Mouse (Mus musculus) hindbrain, embryonic 13.5 days (tissue): ENCODE data around the gene Gm9970. TPM values are rescaled to one million over a fixed set of nuclear protein-coding genes. Genes with fewer than 3 reads are reported as not detected.
A peak's percentile ranks its signal among the peaks of the same experiment; 100 is the strongest.
"Not testable (repeated sequence)": the region's sequence is repeated elsewhere in the genome, so short reads cannot be mapped to it uniquely, and the experiment has no call there.

Experiments used
- ATAC-seq: fragments of 200-750 bp; cut with Nextera tagmentation; 2 replicates; pipeline ENCODE4 v1.8.0; 2017; ENCODE audit warnings: moderate TSS enrichment; ENCODE audit not compliant: low FRiP score
- H3K27ac ChIP-seq: fragments of 300-500 bp; sonication (generic); 2 replicates; pipeline ENCODE4 v1.5.1; 2015; ENCODE audit warnings: inconsistent platforms, mild to moderate bottlenecking, moderate library complexity
- H3K27me3 ChIP-seq: fragments of 300-500 bp; sonication (generic); 2 replicates; pipeline ENCODE4 v1.6.1; 2015; ENCODE audit warnings: mild to moderate bottlenecking, inconsistent platforms
- H3K36me3 ChIP-seq: fragments of 300-500 bp; sonication (generic); 2 replicates; pipeline ENCODE4 v1.6.1; 2015; ENCODE audit warnings: mild to moderate bottlenecking, inconsistent platforms
- H3K4me1 ChIP-seq: fragments of 300-500 bp; sonication (generic); replicated peaks from 2 replicates; pipeline ENCODE4 v1.6.1; 2015; ENCODE audit warnings: inconsistent platforms
- H3K4me2 ChIP-seq: fragments of 300-500 bp; sonication (generic); 2 replicates; pipeline ENCODE4 v1.6.1; 2015; ENCODE audit warnings: inconsistent platforms, mild to moderate bottlenecking, moderate library complexity
- H3K4me3 ChIP-seq: fragments of 300-500 bp; sonication (generic); 2 replicates; pipeline ENCODE4 v1.5.1; 2015; ENCODE audit warnings: mild to moderate bottlenecking, inconsistent platforms
- H3K9ac ChIP-seq: fragments of 300-500 bp; sonication (generic); 2 replicates; pipeline ENCODE4 v1.6.1; 2015; ENCODE audit warnings: mild to moderate bottlenecking, inconsistent platforms
- H3K9me3 ChIP-seq: fragments of 300-500 bp; sonication (generic); 2 replicates; pipeline ENCODE4 v1.6.1; 2016; ENCODE audit warnings: inconsistent platforms
- WGBS: fragments of 180-500 bp; shearing (Covaris S2); methylation state at CpG from one replicate; pipeline ENCODE4 v1.1.7; 2015; 5-methylcytosine and 5-hydroxymethylcytosine counted together
- polyA plus RNA-seq: library from polyadenylated mRNA; unstranded; fragments of >200 nt; fragmentation: Nextera tagmentation; extraction: Ambion mirVana; gene quantifications from 2 replicates; pipeline ENCODE4 v1.2.1, GENCODE M21; 2015

The Gm9970 gene
- polyA plus RNA-seq, 1 experiment from 2014 or later, result not detected

- WGBS, result under 1% methylated on average over 70 of the region's 70 CpGs
- Histone ChIP-seq H3K27ac (peak within 1 kb of the TSS; percentile 96), H3K36me3 (no peaks in the 10 kb centered on the region), H3K4me2 (peak within 1 kb of the TSS; percentile 75), H3K4me1 (peaks cover 26% of the 10 kb centered on the region), H3K27me3 (no peaks in the 10 kb centered on the region), H3K4me3 (peak within 1 kb of the TSS; percentile 88), H3K9ac (peak within 1 kb of the TSS; percentile 96), H3K9me3 (no peaks in the 10 kb centered on the region)
- ATAC-seq, result peak; percentile 94
These were observed 20.4 kb downstream of the Gm9970 start, which contains the start of gene Ppm1g for GRCm38 (mm10) chr5:31220448-31221303. TSS of gene Ppm1g (minus strand) at chr5:31220687.

- no peaks in the 10 kb centered on the region for H3K9me3 ChIP-seq
- H3K27ac ChIP-seq, result peak overlapping the region; percentile 96
- peak overlapping the region; percentile 96 for H3K9ac ChIP-seq
- H3K36me3 ChIP-seq, result no peaks in the 10 kb centered on the region
- WGBS, result under 1% methylated on average over 40 of the region's 40 CpGs
- H3K4me1 ChIP-seq, result peaks cover 26% of the 10 kb centered on the region
- H3K27me3 ChIP-seq, result no peaks in the 10 kb centered on the region
- H3K4me2 ChIP-seq, result peak overlapping the region; percentile 75
- peak overlapping the region; percentile 88 for H3K4me3 ChIP-seq
- ATAC-seq, result peak; percentile 85
These were observed 21.1 kb downstream of the Gm9970 start for GRCm38 (mm10) chr5:31219911-31220447.

- Histone ChIP-seq H3K27ac (peak overlapping the region; percentile 96), H3K4me2 (peak overlapping the region; percentile 75), H3K36me3 (no peaks in the 10 kb centered on the region), H3K4me1 (peaks cover 26% of the 10 kb centered on the region), H3K9ac (peak overlapping the region; percentile 96), H3K9me3 (no peaks in the 10 kb centered on the region), H3K27me3 (no peaks in the 10 kb centered on the region), H3K4me3 (peak overlapping the region; percentile 88)
- no peak for ATAC-seq
- under 1% methylated on average over 11 of the region's 11 CpGs for WGBS
These were observed 21.6 kb downstream of the Gm9970 start for GRCm38 (mm10) chr5:31219474-31219873.

- no peak for ATAC-seq
- peak overlapping the region; percentile 75 for H3K4me2 ChIP-seq
- H3K9me3 ChIP-seq, result no peaks in the 10 kb centered on the region
- peaks cover 26% of the 10 kb centered on the region for H3K4me1 ChIP-seq
- H3K9ac ChIP-seq, result peak overlapping the region; percentile 26
- H3K27ac ChIP-seq, result no peak overlapping the region
- no peaks in the 10 kb centered on the region for H3K27me3 ChIP-seq
- no peaks in the 10 kb centered on the region for H3K36me3 ChIP-seq
- 5% methylated on average over 2 of the region's 2 CpGs for WGBS
- peak overlapping the region; percentile 88 for H3K4me3 ChIP-seq
These were observed 22.0 kb downstream of the Gm9970 start for GRCm38 (mm10) chr5:31219070-31219469.

GRCm38 (mm10) chr5:31218294-31218693 lies 22.7 kb downstream of the Gm9970 start:
- no peaks in the 10 kb centered on the region for H3K36me3 ChIP-seq
- H3K4me3 ChIP-seq, result no peak overlapping the region
- no peak for ATAC-seq
- no peak overlapping the region for H3K27ac ChIP-seq
- WGBS, result 67% methylated on average over 7 of the region's 7 CpGs
- peak overlapping the region; percentile 75 for H3K4me2 ChIP-seq
- H3K9ac ChIP-seq, result no peak overlapping the region
- H3K4me1 ChIP-seq, result peaks cover 26% of the 10 kb centered on the region
- H3K27me3 ChIP-seq, result no peaks in the 10 kb centered on the region
- no peaks in the 10 kb centered on the region for H3K9me3 ChIP-seq

- H3K27me3 ChIP-seq, H3K9ac ChIP-seq, H3K4me2 ChIP-seq, H3K4me3 ChIP-seq, H3K36me3 ChIP-seq, H3K27ac ChIP-seq, H3K9me3 ChIP-seq, ATAC-seq: not testable (repeated sequence)
- 92% methylated on average over 6 of the region's 6 CpGs for WGBS
- peaks cover 19% of the 10 kb centered on the region for H3K4me1 ChIP-seq
These were observed 24.5 kb downstream of the Gm9970 start for GRCm38 (mm10) chr5:31216554-31216953.

GRCm38 (mm10) chr5:31204421-31204820 lies 36.6 kb downstream of the Gm9970 start:
- Histone ChIP-seq H3K27me3 (no peaks in the 10 kb centered on the region), H3K27ac (no peak overlapping the region), H3K4me1 (peaks cover 27% of the 10 kb centered on the region), H3K9ac (no peak overlapping the region), H3K36me3 (peaks cover 68% of the 10 kb centered on the region), H3K4me2 (no peak overlapping the region), H3K4me3 (no peak overlapping the region), H3K9me3 (peaks cover 5% of the 10 kb centered on the region)
- ATAC-seq, result no peak
- WGBS, result 92% methylated on average over 6 of the region's 6 CpGs

- 96% methylated on average over 2 of the region's 2 CpGs for WGBS
- Histone ChIP-seq H3K36me3 (peaks cover 73% of the 10 kb centered on the region), H3K4me3 (no peak overlapping the region), H3K4me1 (peaks cover 27% of the 10 kb centered on the region), H3K4me2 (no peak overlapping the region), H3K27me3 (no peaks in the 10 kb centered on the region), H3K9ac (no peak overlapping the region), H3K27ac (no peak overlapping the region), H3K9me3 (peaks cover 5% of the 10 kb centered on the region)
- no peak for ATAC-seq
These were observed 37.2 kb downstream of the Gm9970 start for GRCm38 (mm10) chr5:31203866-31204265.

GRCm38 (mm10) chr5:31202933-31203332 lies 38.1 kb downstream of the Gm9970 start:
- 86% methylated on average over 7 of the region's 7 CpGs for whole genome bisulfite sequencing
- peak overlapping the region; percentile 57; the same call in 1 of the 2 replicates for H3K9ac ChIP-seq

GRCm38 (mm10) chr5:31201742-31202590 lies 39.1 kb downstream of the Gm9970 start, which contains the start of gene Zfp513:
TSS of gene Zfp513 (minus strand) at chr5:31202303.
- under 1% methylated on average over 53 of the region's 53 CpGs for WGBS
- Histone ChIP-seq H3K9me3 (peaks cover 5% of the 10 kb centered on the region), H3K4me1 (peaks cover 27% of the 10 kb centered on the region)

More at GRCm38 (mm10) chr5:31202933-31203332, 38.1 kb downstream of the Gm9970 start:
- Histone ChIP-seq H3K36me3 (peaks cover 82% of the 10 kb centered on the region), H3K9me3 (peaks cover 5% of the 10 kb centered on the region), H3K4me2 (peak overlapping the region; percentile 68), H3K4me3 (peak overlapping the region; percentile 62), H3K27me3 (no peaks in the 10 kb centered on the region), H3K27ac (peak overlapping the region; percentile 89), H3K4me1 (peaks cover 27% of the 10 kb centered on the region)
- ATAC-seq, result no peak

GRCm38 (mm10) chr5:31201042-31201741 lies 39.8 kb downstream of the Gm9970 start:
- WGBS, result 21% methylated on average over 13 of the region's 13 CpGs
- peaks cover 5% of the 10 kb centered on the region for H3K9me3 ChIP-seq
- no peak for ATAC-seq
- H3K9ac ChIP-seq, result peak overlapping the region; percentile 88
- H3K4me1 ChIP-seq, result peaks cover 27% of the 10 kb centered on the region
- H3K4me2 ChIP-seq, result peak overlapping the region; percentile 91
- no peaks in the 10 kb centered on the region for H3K27me3 ChIP-seq
- H3K27ac ChIP-seq, result peak overlapping the region; percentile 90
- peaks cover 83% of the 10 kb centered on the region for H3K36me3 ChIP-seq
- peak overlapping the region; percentile 62 for H3K4me3 ChIP-seq

More at GRCm38 (mm10) chr5:31201742-31202590, 39.1 kb downstream of the Gm9970 start, which contains the start of gene Zfp513:
- Histone ChIP-seq H3K4me3 (peak within 1 kb of the TSS; percentile 62), H3K36me3 (peaks cover 82% of the 10 kb centered on the region), H3K27ac (peak within 1 kb of the TSS; percentile 90), H3K9ac (peak within 1 kb of the TSS; percentile 88), H3K4me2 (peak within 1 kb of the TSS; percentile 91), H3K27me3 (no peaks in the 10 kb centered on the region)
- peak; percentile 98 for ATAC-seq
